Mouse (Mus musculus): Measurements from ENCODE around the gene Ptcra. TPM values are rescaled to one million over a fixed set of nuclear protein-coding genes. Genes with fewer than 3 reads are reported as not detected.

Ptcra gene
- polyA plus RNA-seq, 1 experiment from 2014 or later = 0.77 TPM

DNA sequence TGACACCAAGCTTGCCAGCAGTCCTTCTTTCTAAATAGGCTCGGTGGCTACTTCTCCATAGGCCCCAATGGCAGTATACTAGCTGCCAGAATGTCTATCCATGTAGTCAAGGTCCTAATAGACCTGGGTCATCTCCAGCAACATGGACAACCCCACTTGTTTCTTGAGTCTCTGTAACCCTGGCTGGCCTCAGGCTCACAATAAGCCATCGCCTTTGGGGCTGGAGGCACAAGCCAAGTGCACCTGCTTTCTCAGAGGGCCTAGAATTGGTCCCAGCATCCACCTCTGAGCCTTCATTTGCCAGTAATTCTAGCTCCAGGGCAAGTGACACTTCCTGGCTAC, 10.6 kb upstream of the Ptcra start:
- 31% methylated on average over 2 of the region's 2 CpGs for WGBS
- no peaks in the 10 kb centered on the region for H3K9me3 ChIP-seq (ENCODE audit: control insufficient read depth, low read depth, low read length)
- no peak overlapping the region for H3K27ac ChIP-seq (ENCODE audit: low read length)
- H3K36me3 ChIP-seq (ENCODE audit: control insufficient read depth, insufficient read depth, low read length) = peaks cover 42% of the 10 kb centered on the region
- H3K4me3 ChIP-seq (ENCODE audit: low read depth, low read length) = no peak overlapping the region
- no peak overlapping the region for H3K9ac ChIP-seq (replicated peaks; ENCODE audit: low read depth, low read length)
- H3K4me2 ChIP-seq (replicated peaks; ENCODE audit: low read depth, low read length) = peak overlapping the region; percentile 64; the same call in 1 of the 2 replicates
- no peak for ATAC-seq (ENCODE audit: insufficient number of reproducible peaks, insufficient read depth, low FRiP score, low read depth)
- no peaks in the 10 kb centered on the region for H3K27me3 ChIP-seq (ENCODE audit: control insufficient read depth, insufficient read depth, low read length)
- no peaks in the 10 kb centered on the region for H3K4me1 ChIP-seq (ENCODE audit: control insufficient read depth, insufficient read depth, low read length)

GRCm38 (mm10) chr17:46773278-46774130, 10.0 kb upstream of the Ptcra start:
- no peaks in the 10 kb centered on the region for H3K4me1 ChIP-seq (ENCODE audit: control insufficient read depth, insufficient read depth, low read length)
- no peak for ATAC-seq (ENCODE audit: insufficient number of reproducible peaks, insufficient read depth, low FRiP score, low read depth)
- H3K27ac ChIP-seq (ENCODE audit: low read length) = peak overlapping the region; percentile 75; the same call in 1 of the 2 replicates
- H3K9me3 ChIP-seq (ENCODE audit: control insufficient read depth, low read depth, low read length) = no peaks in the 10 kb centered on the region
- H3K9ac ChIP-seq (replicated peaks; ENCODE audit: low read depth, low read length) = peak overlapping the region; percentile 63
- H3K4me2 ChIP-seq (replicated peaks; ENCODE audit: low read depth, low read length) = peak overlapping the region; percentile 64
- H3K4me3 ChIP-seq (ENCODE audit: low read depth, low read length) = peak overlapping the region; percentile 71
- 9% methylated on average over 20 of the region's 20 CpGs for WGBS
- H3K27me3 ChIP-seq (ENCODE audit: control insufficient read depth, insufficient read depth, low read length) = no peaks in the 10 kb centered on the region
- peaks cover 36% of the 10 kb centered on the region for H3K36me3 ChIP-seq (ENCODE audit: control insufficient read depth, insufficient read depth, low read length)

- Histone ChIP-seq H3K4me3 (ENCODE audit: low read depth, low read length) (peak within 1 kb of the TSS; percentile 71), H3K36me3 (ENCODE audit: control insufficient read depth, insufficient read depth, low read length) (peaks cover 27% of the 10 kb centered on the region), H3K27me3 (ENCODE audit: control insufficient read depth, insufficient read depth, low read length) (no peaks in the 10 kb centered on the region), H3K9me3 (ENCODE audit: control insufficient read depth, low read depth, low read length) (no peaks in the 10 kb centered on the region), H3K9ac (replicated peaks; ENCODE audit: low read depth, low read length) (peak within 1 kb of the TSS; percentile 63), H3K27ac (ENCODE audit: low read length) (peak within 1 kb of the TSS; percentile 75), H3K4me1 (ENCODE audit: control insufficient read depth, insufficient read depth, low read length) (no peaks in the 10 kb centered on the region), H3K4me2 (replicated peaks; ENCODE audit: low read depth, low read length) (peak within 1 kb of the TSS; percentile 64)
- WGBS = under 1% methylated on average over 50 of the region's 50 CpGs
- ATAC-seq (ENCODE audit: insufficient number of reproducible peaks, insufficient read depth, low FRiP score, low read depth) = peak; percentile 88
Observed at GRCm38 (mm10) chr17:46772404-46773277, 9.1 kb upstream of the Ptcra start, which contains the start of gene 2310039H08Rik. 2310039H08Rik (plus strand) TSS chr17:46772635.

DNA sequence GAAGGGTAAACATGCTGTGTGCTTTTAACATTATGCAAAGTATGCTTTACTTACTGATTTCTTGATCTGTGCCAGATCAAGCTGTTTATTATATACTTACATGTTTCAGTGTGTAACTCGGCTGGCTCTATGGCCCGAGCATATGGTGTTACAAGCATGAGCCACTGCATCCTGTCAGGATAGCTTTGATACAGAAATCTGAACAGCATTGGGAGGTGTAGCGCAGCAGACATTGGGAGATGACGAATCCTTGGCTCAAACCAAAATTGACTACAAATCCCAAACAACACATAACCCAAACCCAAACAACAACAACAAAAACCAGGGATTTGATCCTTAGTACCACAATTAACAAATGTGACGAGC, 8.5 kb upstream of the Ptcra start:
- Histone ChIP-seq H3K9ac (replicated peaks; ENCODE audit: low read depth, low read length) (peak overlapping the region; percentile 63; the same call in 1 of the 2 replicates), H3K27ac (ENCODE audit: low read length) (peak overlapping the region; percentile 75), H3K36me3 (ENCODE audit: control insufficient read depth, insufficient read depth, low read length) (peaks cover 22% of the 10 kb centered on the region), H3K4me1 (ENCODE audit: control insufficient read depth, insufficient read depth, low read length) (no peaks in the 10 kb centered on the region), H3K4me2 (replicated peaks; ENCODE audit: low read depth, low read length) (peak overlapping the region; percentile 64), H3K9me3 (ENCODE audit: control insufficient read depth, low read depth, low read length) (no peaks in the 10 kb centered on the region), H3K27me3 (ENCODE audit: control insufficient read depth, insufficient read depth, low read length) (no peaks in the 10 kb centered on the region), H3K4me3 (ENCODE audit: low read depth, low read length) (peak overlapping the region; percentile 71)
- WGBS = 5% methylated on average over 5 of the region's 5 CpGs
- no peak for ATAC-seq (ENCODE audit: insufficient number of reproducible peaks, insufficient read depth, low FRiP score, low read depth)

DNA sequence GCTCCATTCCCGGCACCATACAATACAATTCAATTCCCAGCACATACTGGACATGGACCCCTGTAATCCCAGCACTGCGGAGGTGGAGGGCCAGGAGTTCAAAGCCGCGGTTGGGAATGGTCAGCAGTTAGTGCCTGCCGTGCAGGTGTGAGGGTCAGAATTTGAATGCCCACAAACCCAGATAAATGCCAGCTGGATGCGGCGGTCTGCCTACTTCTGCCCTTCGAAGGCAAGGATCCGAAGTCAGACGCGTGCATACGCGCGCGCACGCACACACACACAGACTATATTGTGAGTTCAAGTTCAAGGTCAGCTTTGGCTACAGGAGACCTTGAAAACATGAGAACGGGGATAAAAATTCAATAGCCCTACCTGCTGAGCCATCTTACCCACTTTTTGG, 8.1 kb upstream of the Ptcra start:
- no peaks in the 10 kb centered on the region for H3K4me1 ChIP-seq (ENCODE audit: control insufficient read depth, insufficient read depth, low read length)
- peaks cover 20% of the 10 kb centered on the region for H3K36me3 ChIP-seq (ENCODE audit: control insufficient read depth, insufficient read depth, low read length)
- peak overlapping the region; percentile 75; the same call in 1 of the 2 replicates for H3K27ac ChIP-seq (ENCODE audit: low read length)
- no peak for ATAC-seq (ENCODE audit: insufficient number of reproducible peaks, insufficient read depth, low FRiP score, low read depth)
- no peaks in the 10 kb centered on the region for H3K9me3 ChIP-seq (ENCODE audit: control insufficient read depth, low read depth, low read length)
- no peaks in the 10 kb centered on the region for H3K27me3 ChIP-seq (ENCODE audit: control insufficient read depth, insufficient read depth, low read length)
- WGBS = 53% methylated on average over 17 of the region's 17 CpGs
- peak overlapping the region; percentile 63; the same call in 1 of the 2 replicates for H3K9ac ChIP-seq (replicated peaks; ENCODE audit: low read depth, low read length)
- H3K4me2 ChIP-seq (replicated peaks; ENCODE audit: low read depth, low read length) = peak overlapping the region; percentile 64
- H3K4me3 ChIP-seq (ENCODE audit: low read depth, low read length) = peak overlapping the region; percentile 71

DNA sequence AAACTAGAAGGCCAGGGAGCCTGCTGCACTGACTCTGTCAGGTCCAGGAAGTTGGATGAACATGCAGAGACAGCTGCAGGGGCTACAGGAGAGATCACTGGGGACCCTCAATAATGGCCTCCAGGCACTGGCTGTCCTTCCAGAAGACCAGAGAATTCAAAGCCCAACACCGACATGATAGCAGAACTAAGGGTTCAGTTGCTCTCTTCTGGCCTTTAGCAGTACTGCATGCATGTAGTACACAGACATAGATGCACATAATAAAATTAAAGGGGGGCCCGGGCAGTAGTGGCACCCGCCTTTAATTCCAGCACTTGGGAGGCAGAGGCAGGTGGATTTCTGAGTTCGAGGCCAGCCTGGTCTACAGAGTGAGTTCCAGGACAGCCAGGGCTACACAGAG, 7.5 kb upstream of the Ptcra start:
- Histone ChIP-seq H3K36me3 (ENCODE audit: control insufficient read depth, insufficient read depth, low read length) (peaks cover 14% of the 10 kb centered on the region), H3K27me3 (ENCODE audit: control insufficient read depth, insufficient read depth, low read length) (no peaks in the 10 kb centered on the region), H3K4me2 (replicated peaks; ENCODE audit: low read depth, low read length) (no peak overlapping the region), H3K4me1 (ENCODE audit: control insufficient read depth, insufficient read depth, low read length) (no peaks in the 10 kb centered on the region), H3K27ac (ENCODE audit: low read length) (no peak overlapping the region), H3K9me3 (ENCODE audit: control insufficient read depth, low read depth, low read length) (no peaks in the 10 kb centered on the region), H3K4me3 (ENCODE audit: low read depth, low read length) (no peak overlapping the region), H3K9ac (replicated peaks; ENCODE audit: low read depth, low read length) (no peak overlapping the region)
- 89% methylated on average over 4 of the region's 4 CpGs for WGBS
- ATAC-seq (ENCODE audit: insufficient number of reproducible peaks, insufficient read depth, low FRiP score, low read depth) = no peak

DNA sequence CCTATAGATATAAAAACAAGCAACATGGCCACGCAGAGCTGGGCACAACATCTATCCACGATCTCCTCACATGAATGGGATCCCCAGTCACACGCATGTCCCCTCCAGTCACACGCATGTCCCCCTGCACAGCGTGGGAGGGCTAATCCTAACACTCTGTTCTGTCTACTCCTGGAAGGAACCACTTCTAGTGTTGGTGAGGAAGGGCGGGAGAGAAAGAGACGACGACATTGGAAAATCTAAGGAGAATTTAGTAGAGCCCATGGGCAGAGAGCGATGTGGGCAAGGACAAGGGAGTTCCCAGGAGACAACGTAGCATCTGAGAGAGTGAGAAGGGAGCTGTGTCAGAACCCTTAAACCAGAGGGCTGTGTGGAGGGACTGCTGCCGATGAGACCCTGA, 7.0 kb upstream of the Ptcra start:
- Histone ChIP-seq H3K27me3 (ENCODE audit: control insufficient read depth, insufficient read depth, low read length) (no peaks in the 10 kb centered on the region), H3K4me2 (replicated peaks; ENCODE audit: low read depth, low read length) (no peak overlapping the region), H3K27ac (ENCODE audit: low read length) (no peak overlapping the region), H3K9me3 (ENCODE audit: control insufficient read depth, low read depth, low read length) (no peaks in the 10 kb centered on the region), H3K36me3 (ENCODE audit: control insufficient read depth, insufficient read depth, low read length) (peaks cover 9% of the 10 kb centered on the region; the same call in 1 of the 2 replicates), H3K4me3 (ENCODE audit: low read depth, low read length) (no peak overlapping the region), H3K9ac (replicated peaks; ENCODE audit: low read depth, low read length) (no peak overlapping the region), H3K4me1 (ENCODE audit: control insufficient read depth, insufficient read depth, low read length) (no peaks in the 10 kb centered on the region)
- ATAC-seq (ENCODE audit: insufficient number of reproducible peaks, insufficient read depth, low FRiP score, low read depth) = no peak
- WGBS = 91% methylated on average over 11 of the region's 11 CpGs

- no peaks in the 10 kb centered on the region for H3K4me1 ChIP-seq (ENCODE audit: control insufficient read depth, insufficient read depth, low read length)
- H3K4me3 ChIP-seq (ENCODE audit: low read depth, low read length) = no peak overlapping the region
- H3K27ac ChIP-seq (ENCODE audit: low read length) = no peak overlapping the region
- H3K4me2 ChIP-seq (replicated peaks; ENCODE audit: low read depth, low read length) = no peak overlapping the region
- ATAC-seq (ENCODE audit: insufficient number of reproducible peaks, insufficient read depth, low FRiP score, low read depth) = no peak
- no peak overlapping the region for H3K9ac ChIP-seq (replicated peaks; ENCODE audit: low read depth, low read length)
- H3K36me3 ChIP-seq (ENCODE audit: control insufficient read depth, insufficient read depth, low read length) = no peaks in the 10 kb centered on the region
- no peaks in the 10 kb centered on the region for H3K27me3 ChIP-seq (ENCODE audit: control insufficient read depth, insufficient read depth, low read length)
- no peaks in the 10 kb centered on the region for H3K9me3 ChIP-seq (ENCODE audit: control insufficient read depth, low read depth, low read length)
- WGBS = 51% methylated on average over 8 of the region's 8 CpGs
Observed at GRCm38 (mm10) chr17:46767868-46768267, 4.4 kb upstream of the Ptcra start.

All from stomach, embryonic 14.5 days (tissue).